Mouse (Mus musculus) liver, embryonic 12.5 days (tissue): ENCODE measurements around the gene Nabp2. TPM values are rescaled to one million over a fixed set of nuclear protein-coding genes. Genes with fewer than 3 reads are reported as not detected.
A peak's percentile ranks its signal among the peaks of the same experiment; 100 is the strongest.

Experiments used
- ATAC-seq: fragments of 200-750 bp; cut with Nextera tagmentation; 2 replicates; pipeline ENCODE4 v1.8.0; 2017; ENCODE audit warnings: moderate number of reproducible peaks, mild to moderate bottlenecking, moderate library complexity
- H3K27ac ChIP-seq: fragments of 300-500 bp; sonication (generic); 2 replicates; pipeline ENCODE4 v1.5.1; 2016; ENCODE audit warnings: mild to moderate bottlenecking
- H3K27me3 ChIP-seq: fragments of 300-500 bp; sonication (generic); replicated peaks from 2 replicates; pipeline ENCODE4 v1.6.1; 2016; ENCODE audit warnings: mild to moderate bottlenecking, moderate library complexity
- H3K36me3 ChIP-seq: fragments of 300-500 bp; sonication (generic); 2 replicates; pipeline ENCODE4 v1.6.1; 2016; ENCODE audit warnings: mild to moderate bottlenecking, moderate library complexity
- H3K4me1 ChIP-seq: fragments of 300-500 bp; sonication (generic); 2 replicates; pipeline ENCODE4 v1.6.1; 2016
- H3K4me2 ChIP-seq: fragments of 300-500 bp; sonication (generic); 2 replicates; pipeline ENCODE4 v1.6.1; 2016; ENCODE audit warnings: mild to moderate bottlenecking, moderate library complexity
- H3K4me3 ChIP-seq: fragments of 300-500 bp; sonication (generic); 2 replicates; pipeline ENCODE4 v1.5.1; 2016; ENCODE audit warnings: mild to moderate bottlenecking, moderate library complexity
- H3K9ac ChIP-seq: fragments of 300-500 bp; sonication (generic); 2 replicates; pipeline ENCODE4 v1.6.1; 2016; ENCODE audit warnings: mild to moderate bottlenecking, moderate library complexity
- H3K9me3 ChIP-seq: fragments of 300-500 bp; sonication (generic); replicated peaks from 2 replicates; pipeline ENCODE4 v1.6.1; 2016; ENCODE audit warnings: mild to moderate bottlenecking, moderate library complexity
- WGBS: fragments of 180-500 bp; shearing (Covaris S2); methylation state at CpG from one replicate; pipeline ENCODE4 v1.1.7; 2016; ENCODE audit not compliant: insufficient replicate concordance; 5-methylcytosine and 5-hydroxymethylcytosine counted together
- microRNA-seq: library from miRNA; unstranded; fragments of <30 nt; microRNA quantifications from one replicate; pipeline ENCODE4, GENCODE M21; 2017
- polyA plus RNA-seq: library from polyadenylated mRNA; unstranded; fragments of >200 nt; fragmentation: Nextera tagmentation; extraction: Ambion mirVana; gene quantifications from 2 replicates; pipeline ENCODE4 v1.2.1, GENCODE M21; 2016

Gene Nabp2
- polyA plus RNA-seq, 1 experiment from 2014 or later = 64.1 TPM

- WGBS = 7% methylated on average over 9 of the region's 9 CpGs
- peak overlapping the region; percentile 96 for H3K4me2 ChIP-seq
- H3K4me1 ChIP-seq = peaks cover 48% of the 10 kb centered on the region
- ATAC-seq = no peak
- peak overlapping the region; percentile 76 for H3K4me3 ChIP-seq
- H3K36me3 ChIP-seq = peaks cover 19% of the 10 kb centered on the region
- no peaks in the 10 kb centered on the region for H3K27me3 ChIP-seq
- peak overlapping the region; percentile 90 for H3K27ac ChIP-seq
- H3K9ac ChIP-seq = peak overlapping the region; percentile 81
- H3K9me3 ChIP-seq = no peaks in the 10 kb centered on the region
Observed at GRCm38 (mm10) chr10:128369218-128369543, 42.1 kb downstream of the Nabp2 start.

GRCm38 (mm10) chr10:128368402-128369217 is 42.7 kb downstream of the Nabp2 start, which contains the start of gene Coq10a:
Gene Coq10a, minus strand, starts transcription at chr10:128368997.
- Histone ChIP-seq H3K9me3 (no peaks in the 10 kb centered on the region), H3K4me3 (peak within 1 kb of the TSS; percentile 76), H3K27me3 (no peaks in the 10 kb centered on the region), H3K4me1 (peaks cover 47% of the 10 kb centered on the region), H3K27ac (peak within 1 kb of the TSS; percentile 90), H3K9ac (peak within 1 kb of the TSS; percentile 81), H3K36me3 (peaks cover 24% of the 10 kb centered on the region), H3K4me2 (peak within 1 kb of the TSS; percentile 96)
- 2% methylated on average over 86 of the region's 87 CpGs for WGBS
- ATAC-seq = peak; percentile 89

DNA sequence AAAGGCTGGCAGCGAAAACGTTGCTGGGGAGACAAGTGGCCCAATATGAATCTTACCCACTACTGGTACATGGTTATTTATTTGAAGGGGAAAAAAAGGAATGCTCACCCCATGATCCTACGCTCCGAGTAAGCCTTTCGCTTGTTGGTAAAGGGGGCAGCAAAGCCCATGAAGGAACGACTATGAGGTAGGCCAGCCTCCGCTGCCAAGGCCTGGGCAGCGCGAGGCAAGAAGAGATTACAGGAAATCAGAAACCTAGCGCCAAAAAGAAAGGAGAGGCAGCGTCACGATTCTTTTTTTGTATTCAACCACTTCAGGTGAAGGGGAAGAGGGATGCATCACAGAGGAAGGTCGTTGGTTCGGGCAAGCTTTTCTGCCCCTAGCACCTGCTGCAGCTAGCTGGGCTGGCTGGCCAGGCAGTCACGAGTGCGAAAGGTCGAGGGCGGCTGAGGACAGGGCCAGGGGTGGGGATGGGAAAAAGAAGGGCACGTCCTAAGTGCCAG is 43.3 kb downstream of the Nabp2 start:
- Histone ChIP-seq H3K4me3 (peak overlapping the region; percentile 76), H3K9me3 (no peaks in the 10 kb centered on the region), H3K27me3 (no peaks in the 10 kb centered on the region), H3K4me2 (peak overlapping the region; percentile 96), H3K9ac (peak overlapping the region; percentile 81), H3K36me3 (peaks cover 30% of the 10 kb centered on the region), H3K27ac (peak overlapping the region; percentile 90), H3K4me1 (peaks cover 40% of the 10 kb centered on the region)
- 23% methylated on average over 19 of the region's 19 CpGs for WGBS
- ATAC-seq = no peak

GRCm38 (mm10) chr10:128362568-128362967 is 48.7 kb downstream of the Nabp2 start:
- peaks cover 16% of the 10 kb centered on the region for H3K4me1 ChIP-seq
- no peaks in the 10 kb centered on the region for H3K9me3 ChIP-seq
- H3K4me3 ChIP-seq = no peak overlapping the region
- 45% methylated on average over 3 of the region's 3 CpGs for WGBS
- H3K27ac ChIP-seq = no peak overlapping the region
- no peak overlapping the region for H3K4me2 ChIP-seq
- no peak overlapping the region for H3K9ac ChIP-seq
- ATAC-seq = no peak
- peaks cover 84% of the 10 kb centered on the region for H3K36me3 ChIP-seq
- no peaks in the 10 kb centered on the region for H3K27me3 ChIP-seq

- H3K9me3 ChIP-seq = no peaks in the 10 kb centered on the region
- H3K4me3 ChIP-seq = no peak overlapping the region
- WGBS = 82% methylated on average over 6 of the region's 6 CpGs
- no peak for ATAC-seq
- peaks cover 92% of the 10 kb centered on the region for H3K36me3 ChIP-seq
- H3K9ac ChIP-seq = no peak overlapping the region
- H3K27me3 ChIP-seq = no peaks in the 10 kb centered on the region
- H3K4me2 ChIP-seq = no peak overlapping the region
- peaks cover 9% of the 10 kb centered on the region for H3K4me1 ChIP-seq
- no peak overlapping the region for H3K27ac ChIP-seq
Observed at GRCm38 (mm10) chr10:128361836-128362235, 49.5 kb downstream of the Nabp2 start.

- Histone ChIP-seq H3K9ac (no peak overlapping the region), H3K9me3 (no peaks in the 10 kb centered on the region), H3K4me2 (no peak overlapping the region), H3K36me3 (peaks cover 98% of the 10 kb centered on the region), H3K27ac (no peak overlapping the region), H3K27me3 (no peaks in the 10 kb centered on the region), H3K4me3 (no peak overlapping the region), H3K4me1 (no peaks in the 10 kb centered on the region)
- 82% methylated on average over 6 of the region's 6 CpGs for WGBS
- ATAC-seq = no peak
Observed at GRCm38 (mm10) chr10:128359226-128359625, 52.1 kb downstream of the Nabp2 start.

GRCm38 (mm10) chr10:128358796-128359195 is 52.5 kb downstream of the Nabp2 start:
- whole genome bisulfite sequencing = 52% methylated on average over 2 of the region's 2 CpGs
- Histone ChIP-seq H3K9me3 (no peaks in the 10 kb centered on the region), H3K4me3 (no peak overlapping the region), H3K36me3 (peaks cover 98% of the 10 kb centered on the region), H3K27ac (no peak overlapping the region), H3K4me1 (no peaks in the 10 kb centered on the region), H3K4me2 (no peak overlapping the region), H3K9ac (no peak overlapping the region), H3K27me3 (no peaks in the 10 kb centered on the region)
- peak; percentile 36; the same call in 1 of the 2 replicates for ATAC-seq

Small RNAs within 50 kb of the gene (microRNA-seq; reads per million reads assigned to microRNA genes)
- not detected for gene Gm25361
- not detected for gene Gm26308
- not detected for gene Mir6914
- gene Mir6915 = 1.1 reads per million
- gene Mir8105 = 1.1 reads per million

Other genes with a start within 250 kb of the Nabp2 start
- 8.7 and 10.1 TPM in 2 replicates for gene Rbms2, start 231.2 kb downstream of the Nabp2 start, polyA plus RNA-seq
- gene Gls2, start 217.0 kb downstream of the Nabp2 start, polyA plus RNA-seq = 1.8 and 2.8 TPM in 2 replicates
- 24.1 and 25.1 TPM in 2 replicates for gene Spryd4, start 199.7 kb downstream of the Nabp2 start, polyA plus RNA-seq
- not detected in 2 replicates for gene Mip, start 185.7 kb downstream of the Nabp2 start, polyA plus RNA-seq
- gene Timeless, start 179.4 kb downstream of the Nabp2 start, polyA plus RNA-seq = 45.2 and 46.5 TPM in 2 replicates
- 0.31 and 0.51 TPM in 2 replicates for gene Apon, start 157.4 kb downstream of the Nabp2 start, polyA plus RNA-seq
- 27.2 and 28.2 TPM in 2 replicates for gene Apof, start 142.8 kb downstream of the Nabp2 start, polyA plus RNA-seq
- 8.4 and 8.8 TPM in 2 replicates for gene Stat2, start 140.9 kb downstream of the Nabp2 start, polyA plus RNA-seq
- gene Il23a, start 112.7 kb downstream of the Nabp2 start, polyA plus RNA-seq = not detected in 2 replicates
- 17.9 and 18.3 TPM in 2 replicates for gene Pan2, start 108.2 kb downstream of the Nabp2 start, polyA plus RNA-seq
- 107 and 114 TPM in 2 replicates for gene Cnpy2, start 89.0 kb downstream of the Nabp2 start, polyA plus RNA-seq
- 183 and 187 TPM in 2 replicates for gene Cs, start 73.8 kb downstream of the Nabp2 start, polyA plus RNA-seq
- 8.7 and 8.9 TPM in 2 replicates for gene Coq10a, start 42.5 kb downstream of the Nabp2 start, polyA plus RNA-seq
- gene Ankrd52, start 34.4 kb downstream of the Nabp2 start, polyA plus RNA-seq = 9.3 TPM in 2 replicates
- 22.7 and 23.0 TPM in 2 replicates for gene Slc39a5, start 10.3 kb downstream of the Nabp2 start, polyA plus RNA-seq
- 14.2 and 14.8 TPM in 2 replicates for gene Rnf41, start 165 bp upstream of the Nabp2 start, polyA plus RNA-seq
- 34.9 and 40.3 TPM in 2 replicates for gene Smarcc2, start 47.8 kb upstream of the Nabp2 start, polyA plus RNA-seq
- 533 and 540 TPM in 2 replicates for gene Myl6, start 82.7 kb upstream of the Nabp2 start, polyA plus RNA-seq
- 1.3 and 1.6 TPM in 2 replicates for gene Myl6b, start 87.2 kb upstream of the Nabp2 start, polyA plus RNA-seq
- gene Esyt1, start 114.4 kb upstream of the Nabp2 start, polyA plus RNA-seq = 15.0 and 16.0 TPM in 2 replicates
- gene Zc3h10, start 136.3 kb upstream of the Nabp2 start, polyA plus RNA-seq = 7.7 and 8.1 TPM in 2 replicates
- 2,924 and 3,037 TPM in 2 replicates for gene Rpl41, start 137.8 kb upstream of the Nabp2 start, polyA plus RNA-seq
- gene Pa2g4, start 154.5 kb upstream of the Nabp2 start, polyA plus RNA-seq = 233 and 242 TPM in 2 replicates
- gene Erbb3, start 178.2 kb upstream of the Nabp2 start, polyA plus RNA-seq = 1.8 TPM in 2 replicates
- gene Rps26, start 215.3 kb upstream of the Nabp2 start, polyA plus RNA-seq = 555 and 561 TPM in 2 replicates
- 0.41 and 0.42 TPM in 2 replicates for gene Ikzf4, start 234.5 kb upstream of the Nabp2 start, polyA plus RNA-seq